Mouse (Mus musculus) monocyte, adult 59 days (primary cell): ENCODE measurements around the gene Ube2ql1. TPM values are rescaled to one million over a fixed set of nuclear protein-coding genes. Genes with fewer than 3 reads are reported as not detected.

Source experiments
- total RNA-seq, 2 experiments: library from RNA; stranded (reverse); gene quantifications; one replicate each; pipeline ENCODE4 v1.2.4; 2023

Gene Ube2ql1
- total RNA-seq, result not detected

GRCm38 (mm10) chr13:69739759-69740135 is at the start of gene Ube2ql1:
Gene Ube2ql1 (minus strand): TSS chr13:69739889.

Other genes starting within 250 kb of the Ube2ql1 start
- 10 to 100 TPM; 60.5 to 70.5 TPM for gene Nsun2, start 206.1 kb downstream of the Ube2ql1 start, total RNA-seq
- gene Tent4a, start 205.3 kb downstream of the Ube2ql1 start, total RNA-seq, result 10 to 100 TPM; 25.3 to 26.8 TPM
- gene Srd5a1, start 128.4 kb downstream of the Ube2ql1 start, total RNA-seq, result under 1 TPM; 0.46 to 0.89 TPM
- 10 to 100 TPM; 43.3 to 47.1 TPM for gene Med10, start 62.5 kb upstream of the Ube2ql1 start, total RNA-seq